Mouse (Mus musculus) hindbrain, embryonic 16.5 days (tissue): ENCODE measurements around the gene Hebp2. TPM values are rescaled to one million over a fixed set of nuclear protein-coding genes. Genes with fewer than 3 reads are reported as not detected.

Experiments
- ATAC-seq: fragments of 200-750 bp; cut with Nextera tagmentation; 2 replicates; pipeline ENCODE4 v1.8.0; 2017; ENCODE audit warnings: moderate TSS enrichment, moderate library complexity
- H3K27ac ChIP-seq: fragments of 300-500 bp; sonication (generic); 2 replicates; pipeline ENCODE4 v1.5.1; 2014; ENCODE audit warnings: low read depth, mild to moderate bottlenecking, control low read depth, low read length, moderate library complexity
- H3K27me3 ChIP-seq: fragments of 300-500 bp; sonication (generic); replicated peaks from 2 replicates; pipeline ENCODE4 v1.6.1; 2014; ENCODE audit warnings: low read length; ENCODE audit not compliant: control insufficient read depth, insufficient read depth
- H3K36me3 ChIP-seq: fragments of 300-500 bp; sonication (generic); 2 replicates; pipeline ENCODE4 v1.6.1; 2014; ENCODE audit warnings: mild to moderate bottlenecking, low read length, moderate library complexity, mixed read lengths; ENCODE audit not compliant: control insufficient read depth, insufficient read depth
- H3K4me1 ChIP-seq: fragments of 300-500 bp; sonication (generic); 2 replicates; pipeline ENCODE4 v1.6.1; 2014; ENCODE audit warnings: low read depth, low read length; ENCODE audit not compliant: control insufficient read depth, insufficient read depth
- H3K4me2 ChIP-seq: fragments of 300-500 bp; sonication (generic); 2 replicates; pipeline ENCODE4 v1.6.1; 2014; ENCODE audit warnings: mild to moderate bottlenecking, low read length, control low read depth, moderate library complexity
- H3K4me3 ChIP-seq: fragments of 300-500 bp; sonication (generic); 2 replicates; pipeline ENCODE4 v1.5.1; 2014; ENCODE audit warnings: mild to moderate bottlenecking, low read length, control low read depth, moderate library complexity
- H3K9ac ChIP-seq: fragments of 300-500 bp; sonication (generic); 2 replicates; pipeline ENCODE4 v1.6.1; 2014; ENCODE audit warnings: low read depth, mild to moderate bottlenecking, control low read depth, low read length, moderate library complexity
- H3K9me3 ChIP-seq: fragments of 300-500 bp; sonication (generic); 2 replicates; pipeline ENCODE4 v1.6.1; 2014; ENCODE audit warnings: mild to moderate bottlenecking, low read length, moderate library complexity; ENCODE audit not compliant: control insufficient read depth
- WGBS: fragments of 180-500 bp; shearing (Covaris S2); extraction: QIAGEN DNeasy Blood & Tissue Kit; methylation state at CpG from one replicate; pipeline ENCODE4 v1.1.7; 2014; 5-methylcytosine and 5-hydroxymethylcytosine counted together
- polyA plus RNA-seq: library from polyadenylated mRNA; unstranded; fragments of >200 nt; fragmentation: Nextera tagmentation; extraction: Ambion mirVana; gene quantifications from 2 replicates; pipeline ENCODE4 v1.2.1, GENCODE M21; 2015

Hebp2 gene
- polyA plus RNA-seq, 1 experiment from 2014 or later, result 20.2 TPM

DNA sequence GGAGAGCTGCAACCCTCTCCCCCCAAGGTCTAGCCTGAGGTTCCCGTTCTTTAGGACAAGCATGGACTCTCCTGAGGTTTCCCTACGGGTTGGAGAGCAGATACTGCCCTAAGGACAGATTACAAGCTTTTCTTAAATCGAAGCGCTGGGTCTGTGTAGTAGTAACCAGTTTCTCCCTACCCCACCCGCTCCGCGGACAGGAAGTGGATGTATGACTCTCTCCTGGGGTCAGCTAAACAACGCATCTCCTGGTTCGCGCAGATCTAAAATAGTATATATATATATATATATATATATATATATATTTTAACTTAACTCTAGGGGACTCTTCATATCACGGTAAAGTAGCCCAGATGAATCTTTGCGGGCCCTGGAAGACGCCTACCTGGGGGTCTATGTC, 567 bp downstream of the Hebp2 start:
- no peak overlapping the region for H3K27ac ChIP-seq
- H3K4me3 ChIP-seq, result peak overlapping the region; percentile 72
- H3K36me3 ChIP-seq, result no peaks in the 10 kb centered on the region
- ATAC-seq, result peak; percentile 8
- no peaks in the 10 kb centered on the region for H3K27me3 ChIP-seq
- peak overlapping the region; percentile 96 for H3K4me2 ChIP-seq
- peak overlapping the region; percentile 87 for H3K9ac ChIP-seq
- 6% methylated on average over 13 of the region's 13 CpGs for WGBS
- H3K9me3 ChIP-seq, result no peaks in the 10 kb centered on the region
- H3K4me1 ChIP-seq, result peaks cover 5% of the 10 kb centered on the region

DNA sequence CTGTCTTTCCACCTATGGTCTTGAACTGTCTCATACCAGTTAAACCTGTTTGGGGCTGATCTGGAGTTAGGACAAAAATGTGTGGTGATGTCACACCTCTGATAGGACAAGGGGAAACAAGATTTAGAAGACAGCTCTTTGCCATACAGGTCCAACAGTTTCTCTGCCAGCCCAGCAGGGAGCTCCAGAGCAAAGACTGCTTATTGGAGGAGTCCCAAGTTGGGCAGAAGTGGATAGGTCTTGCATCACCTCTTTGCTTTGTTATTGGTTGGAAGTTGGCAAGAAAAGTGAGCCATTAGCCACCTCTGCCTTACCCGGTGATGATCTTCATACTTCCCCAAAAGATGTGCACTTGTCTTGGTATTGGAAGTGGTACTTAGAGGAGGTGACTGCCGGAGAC, 9.0 kb downstream of the Hebp2 start:
- ATAC-seq, result no peak
- WGBS, result 97% methylated on average over 2 of the region's 2 CpGs
- H3K27me3 ChIP-seq, result no peaks in the 10 kb centered on the region

GRCm38 (mm10) chr10:18532293-18532692, 13.6 kb downstream of the Hebp2 start:
- 77% methylated on average over 8 of the region's 8 CpGs for WGBS
- Histone ChIP-seq H3K27me3 (no peaks in the 10 kb centered on the region), H3K27ac (no peak overlapping the region), H3K9ac (no peak overlapping the region), H3K4me2 (no peak overlapping the region), H3K36me3 (peaks cover 15% of the 10 kb centered on the region), H3K4me3 (no peak overlapping the region), H3K4me1 (peaks cover 4% of the 10 kb centered on the region), H3K9me3 (no peaks in the 10 kb centered on the region)
- no peak for ATAC-seq

More for the DNA sequence above, 9.0 kb downstream of the Hebp2 start:
- Histone ChIP-seq H3K36me3 (peaks cover 9% of the 10 kb centered on the region), H3K27ac (no peak overlapping the region), H3K4me1 (no peaks in the 10 kb centered on the region), H3K4me3 (no peak overlapping the region), H3K9ac (no peak overlapping the region), H3K4me2 (no peak overlapping the region), H3K9me3 (no peaks in the 10 kb centered on the region)

- Histone ChIP-seq H3K36me3 (peaks cover 10% of the 10 kb centered on the region), H3K4me2 (no peak overlapping the region), H3K27me3 (no peaks in the 10 kb centered on the region), H3K4me1 (peaks cover 16% of the 10 kb centered on the region), H3K9me3 (no peaks in the 10 kb centered on the region), H3K27ac (no peak overlapping the region), H3K4me3 (no peak overlapping the region), H3K9ac (no peak overlapping the region)
- no peak for ATAC-seq
- WGBS, result 76% methylated on average over 4 of the region's 4 CpGs
Observed at GRCm38 (mm10) chr10:18530161-18530560, 15.7 kb downstream of the Hebp2 start.

DNA sequence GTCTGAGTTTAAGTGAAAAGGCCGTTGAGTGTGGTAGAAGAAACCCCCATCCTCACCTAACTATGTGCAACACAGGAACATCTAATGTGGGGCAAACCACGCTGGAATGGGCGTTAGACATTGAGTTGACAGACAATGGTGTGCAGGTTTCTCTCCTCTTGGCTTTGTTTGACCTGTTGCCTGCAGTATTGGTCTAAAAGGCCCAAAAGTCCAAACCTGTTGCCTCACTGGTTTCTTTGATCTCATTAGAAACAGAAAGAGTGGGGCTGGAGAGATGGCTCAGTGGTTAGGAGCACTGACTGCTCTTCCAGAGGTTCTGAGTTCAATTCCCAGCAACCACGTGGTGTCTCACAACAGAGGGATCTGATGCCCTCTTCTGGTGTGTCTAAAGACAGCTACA, 16.7 kb downstream of the Hebp2 start:
- no peaks in the 10 kb centered on the region for H3K27me3 ChIP-seq
- no peak overlapping the region for H3K27ac ChIP-seq
- peaks cover 15% of the 10 kb centered on the region for H3K36me3 ChIP-seq
- H3K9me3 ChIP-seq, result no peaks in the 10 kb centered on the region
- WGBS, result 86% methylated on average over 4 of the region's 4 CpGs
- H3K4me1 ChIP-seq, result peaks cover 18% of the 10 kb centered on the region
- no peak overlapping the region for H3K4me2 ChIP-seq
- no peak overlapping the region for H3K4me3 ChIP-seq
- ATAC-seq, result no peak
- H3K9ac ChIP-seq, result no peak overlapping the region

GRCm38 (mm10) chr10:18528475-18528874, 17.4 kb downstream of the Hebp2 start:
- Histone ChIP-seq H3K4me2 (no peak overlapping the region), H3K4me3 (no peak overlapping the region), H3K9me3 (no peaks in the 10 kb centered on the region), H3K27me3 (no peaks in the 10 kb centered on the region), H3K4me1 (peaks cover 18% of the 10 kb centered on the region), H3K9ac (no peak overlapping the region), H3K36me3 (peaks cover 18% of the 10 kb centered on the region), H3K27ac (no peak overlapping the region)
- ATAC-seq, result no peak
- WGBS, result 46% methylated on average over 5 of the region's 5 CpGs

GRCm38 (mm10) chr10:18527766-18528165, 18.1 kb downstream of the Hebp2 start:
- peaks cover 18% of the 10 kb centered on the region for H3K4me1 ChIP-seq
- H3K4me3 ChIP-seq, result no peak overlapping the region
- peaks cover 15% of the 10 kb centered on the region for H3K36me3 ChIP-seq
- no peaks in the 10 kb centered on the region for H3K9me3 ChIP-seq
- ATAC-seq, result no peak
- H3K27ac ChIP-seq, result no peak overlapping the region
- WGBS, result 67% methylated on average over 7 of the region's 7 CpGs
- H3K27me3 ChIP-seq, result no peaks in the 10 kb centered on the region
- no peak overlapping the region for H3K9ac ChIP-seq
- H3K4me2 ChIP-seq, result no peak overlapping the region

GRCm38 (mm10) chr10:18526851-18527675, 18.8 kb downstream of the Hebp2 start:
- no peak for ATAC-seq
- WGBS, result 66% methylated on average over 20 of the region's 20 CpGs

GRCm38 (mm10) chr10:18526184-18526850, 19.6 kb downstream of the Hebp2 start:
- 59% methylated on average over 22 of the region's 22 CpGs for WGBS
- ATAC-seq, result peak; percentile 81
- no peaks in the 10 kb centered on the region for H3K27me3 ChIP-seq
- peaks cover 18% of the 10 kb centered on the region for H3K4me1 ChIP-seq
- H3K9me3 ChIP-seq, result no peaks in the 10 kb centered on the region
- H3K4me2 ChIP-seq, result no peak overlapping the region
- peak overlapping the region; percentile 55; the same call in 1 of the 2 replicates for H3K27ac ChIP-seq
- no peak overlapping the region for H3K9ac ChIP-seq
- H3K4me3 ChIP-seq, result no peak overlapping the region
- H3K36me3 ChIP-seq, result peaks cover 8% of the 10 kb centered on the region; the same call in 1 of the 2 replicates

More at GRCm38 (mm10) chr10:18526851-18527675, 18.8 kb downstream of the Hebp2 start:
- Histone ChIP-seq H3K4me2 (no peak overlapping the region), H3K27me3 (no peaks in the 10 kb centered on the region), H3K9me3 (no peaks in the 10 kb centered on the region), H3K4me3 (no peak overlapping the region), H3K36me3 (peaks cover 15% of the 10 kb centered on the region), H3K27ac (peak overlapping the region; percentile 55; the same call in 1 of the 2 replicates), H3K9ac (no peak overlapping the region), H3K4me1 (peaks cover 18% of the 10 kb centered on the region)
